Mouse (Mus musculus) hindbrain, embryonic 10.5 days (tissue): ENCODE data around the gene Pbld2. TPM values are rescaled to one million over a fixed set of nuclear protein-coding genes. Genes with fewer than 3 reads are reported as not detected.

Experiments
- DNase-seq: peaks from one replicate; pipeline ENCODE4 v3.0.0-alpha.2; 2017; ENCODE audit warnings: low spot score
- H3K27ac ChIP-seq: fragments of 300-500 bp; sonication (generic); 2 replicates; pipeline ENCODE4 v1.5.1; 2016; ENCODE audit warnings: mild to moderate bottlenecking, moderate library complexity
- H3K27me3 ChIP-seq: fragments of 300-500 bp; sonication (generic); 2 replicates; pipeline ENCODE4 v1.6.1; 2016; ENCODE audit warnings: mild to moderate bottlenecking; ENCODE audit not compliant: poor library complexity, insufficient read depth, severe bottlenecking
- H3K36me3 ChIP-seq: fragments of 300-500 bp; sonication (generic); 2 replicates; pipeline ENCODE4 v1.6.1; 2016; ENCODE audit warnings: mild to moderate bottlenecking, moderate library complexity
- H3K4me1 ChIP-seq: fragments of 300-500 bp; sonication (generic); replicated peaks from 2 replicates; pipeline ENCODE4 v1.6.1; 2016; ENCODE audit warnings: mild to moderate bottlenecking
- H3K4me3 ChIP-seq: fragments of 300-500 bp; sonication (generic); 2 replicates; pipeline ENCODE4 v1.5.1; 2016; ENCODE audit warnings: mild to moderate bottlenecking, moderate library complexity
- H3K9me3 ChIP-seq: fragments of 300-500 bp; sonication (generic); 2 replicates; pipeline ENCODE4 v1.6.1; 2016; ENCODE audit warnings: mild to moderate bottlenecking, moderate library complexity
- WGBS: fragments of 180-500 bp; shearing (Covaris S2); methylation state at CpG from one replicate; pipeline ENCODE4 v1.1.7; 2016; 5-methylcytosine and 5-hydroxymethylcytosine counted together
- polyA plus RNA-seq: library from polyadenylated mRNA; unstranded; fragments of >200 nt; fragmentation: Nextera tagmentation; extraction: Ambion mirVana; gene quantifications from 2 replicates; pipeline ENCODE4 v1.2.1, GENCODE M21; 2016

Pbld2 gene
- 0.52 and 0.88 TPM in 2 replicates for polyA plus RNA-seq

- H3K27me3 ChIP-seq, result no peaks in the 10 kb centered on the region
- peak within 1 kb of the TSS; percentile 95 for H3K4me3 ChIP-seq
- WGBS, result under 1% methylated on average over 69 of the region's 69 CpGs
- H3K36me3 ChIP-seq, result no peaks in the 10 kb centered on the region
- H3K27ac ChIP-seq, result peak within 1 kb of the TSS; percentile 100
- H3K4me1 ChIP-seq, result peaks cover 69% of the 10 kb centered on the region
- H3K9me3 ChIP-seq, result no peaks in the 10 kb centered on the region
- DNase-seq, result peak; percentile 99
Measured at GRCm38 (mm10) chr10:63023749-63024579, at the start of gene Pbld2, which contains the start of gene Hnrnph3. Gene Pbld2, plus strand, starts transcription at chr10:63024315. Gene Hnrnph3, minus strand, starts transcription at chr10:63024217.

- WGBS, result 8% methylated on average over 10 of the region's 10 CpGs
- no peak for DNase-seq
Measured at GRCm38 (mm10) chr10:62979667-62980038, 44.5 kb upstream of the Pbld2 start.

GRCm38 (mm10) chr10:62980039-62980954 lies 43.8 kb upstream of the Pbld2 start, which contains the start of gene Rufy2:
Gene Rufy2, plus strand, starts transcription at chr10:62980223.
- Histone ChIP-seq H3K4me1 (peaks cover 10% of the 10 kb centered on the region), H3K27ac (peak within 1 kb of the TSS; percentile 95), H3K36me3 (peaks cover 41% of the 10 kb centered on the region), H3K27me3 (no peaks in the 10 kb centered on the region), H3K4me3 (peak within 1 kb of the TSS; percentile 84), H3K9me3 (no peaks in the 10 kb centered on the region)
- peak; percentile 89 for DNase-seq
- under 1% methylated on average over 77 of the region's 77 CpGs for WGBS

More at GRCm38 (mm10) chr10:62979667-62980038, 44.5 kb upstream of the Pbld2 start:
- peak overlapping the region; percentile 84 for H3K4me3 ChIP-seq
- peaks cover 10% of the 10 kb centered on the region for H3K4me1 ChIP-seq
- H3K36me3 ChIP-seq, result peaks cover 38% of the 10 kb centered on the region
- H3K27me3 ChIP-seq, result no peaks in the 10 kb centered on the region
- peak overlapping the region; percentile 95 for H3K27ac ChIP-seq
- no peaks in the 10 kb centered on the region for H3K9me3 ChIP-seq

GRCm38 (mm10) chr10:62984072-62984471 lies 40.0 kb upstream of the Pbld2 start:
- peaks cover 69% of the 10 kb centered on the region for H3K36me3 ChIP-seq
- H3K27me3 ChIP-seq, result no peaks in the 10 kb centered on the region
- 97% methylated on average over 11 of the region's 11 CpGs for WGBS
- H3K9me3 ChIP-seq, result no peaks in the 10 kb centered on the region
- H3K4me1 ChIP-seq, result peaks cover 10% of the 10 kb centered on the region
- H3K27ac ChIP-seq, result no peak overlapping the region
- H3K4me3 ChIP-seq, result no peak overlapping the region
- DNase-seq, result no peak

GRCm38 (mm10) chr10:62984495-62984894 lies 39.6 kb upstream of the Pbld2 start:
- Histone ChIP-seq H3K4me3 (no peak overlapping the region), H3K4me1 (peaks cover 9% of the 10 kb centered on the region), H3K9me3 (no peaks in the 10 kb centered on the region), H3K36me3 (peaks cover 73% of the 10 kb centered on the region), H3K27ac (no peak overlapping the region), H3K27me3 (no peaks in the 10 kb centered on the region)
- no peak for DNase-seq
- WGBS, result 95% methylated on average over 6 of the region's 6 CpGs

- 28% methylated on average over 3 of the region's 3 CpGs for WGBS
- peaks cover 98% of the 10 kb centered on the region for H3K36me3 ChIP-seq
- no peaks in the 10 kb centered on the region for H3K9me3 ChIP-seq
- no peaks in the 10 kb centered on the region for H3K27me3 ChIP-seq
- peak; percentile 57 for DNase-seq
- H3K4me3 ChIP-seq, result no peak overlapping the region
- no peak overlapping the region for H3K27ac ChIP-seq
- H3K4me1 ChIP-seq, result no peaks in the 10 kb centered on the region; the same call in 1 of the 2 replicates
Measured at GRCm38 (mm10) chr10:62987341-62987740, 36.8 kb upstream of the Pbld2 start.

- Histone ChIP-seq H3K36me3 (peaks cover 98% of the 10 kb centered on the region), H3K4me1 (no peaks in the 10 kb centered on the region; the same call in 1 of the 2 replicates), H3K27me3 (no peaks in the 10 kb centered on the region), H3K9me3 (no peaks in the 10 kb centered on the region), H3K4me3 (no peak overlapping the region), H3K27ac (no peak overlapping the region)
- WGBS, result 92% methylated on average over 15 of the region's 15 CpGs
- no peak for DNase-seq
Measured at GRCm38 (mm10) chr10:62990636-62991035, 33.5 kb upstream of the Pbld2 start.

GRCm38 (mm10) chr10:62993991-62994390 lies 30.1 kb upstream of the Pbld2 start:
- no peak for DNase-seq
- WGBS, result 85% methylated on average over 9 of the region's 9 CpGs
- peaks cover 98% of the 10 kb centered on the region for H3K36me3 ChIP-seq
- H3K27me3 ChIP-seq, result no peaks in the 10 kb centered on the region
- H3K4me3 ChIP-seq, result no peak overlapping the region
- no peaks in the 10 kb centered on the region; the same call in 1 of the 2 replicates for H3K4me1 ChIP-seq
- H3K27ac ChIP-seq, result no peak overlapping the region
- no peaks in the 10 kb centered on the region for H3K9me3 ChIP-seq

- H3K36me3 ChIP-seq, result peaks cover 98% of the 10 kb centered on the region
- H3K27me3 ChIP-seq, result no peaks in the 10 kb centered on the region
- H3K27ac ChIP-seq, result no peak overlapping the region
- no peaks in the 10 kb centered on the region for H3K4me1 ChIP-seq
- H3K4me3 ChIP-seq, result no peak overlapping the region
- 62% methylated on average over 9 of the region's 9 CpGs for WGBS
- no peak for DNase-seq
- no peaks in the 10 kb centered on the region for H3K9me3 ChIP-seq
Measured at GRCm38 (mm10) chr10:63000584-63000983, 23.5 kb upstream of the Pbld2 start.

- H3K27me3 ChIP-seq, result no peaks in the 10 kb centered on the region
- no peak overlapping the region for H3K4me3 ChIP-seq
- DNase-seq, result no peak
- 82% methylated on average over 9 of the region's 9 CpGs for WGBS
- no peaks in the 10 kb centered on the region for H3K4me1 ChIP-seq
- H3K36me3 ChIP-seq, result peaks cover 100% of the 10 kb centered on the region
- H3K9me3 ChIP-seq, result no peaks in the 10 kb centered on the region
- H3K27ac ChIP-seq, result no peak overlapping the region
Measured at GRCm38 (mm10) chr10:63003252-63003651, 20.9 kb upstream of the Pbld2 start.

- no peaks in the 10 kb centered on the region for H3K9me3 ChIP-seq
- 92% methylated on average over 9 of the region's 9 CpGs for WGBS
- no peak for DNase-seq
- no peak overlapping the region for H3K27ac ChIP-seq
- H3K4me3 ChIP-seq, result no peak overlapping the region
- H3K27me3 ChIP-seq, result no peaks in the 10 kb centered on the region
- peaks cover 100% of the 10 kb centered on the region for H3K36me3 ChIP-seq
- no peaks in the 10 kb centered on the region for H3K4me1 ChIP-seq
Measured at GRCm38 (mm10) chr10:63004556-63004955, 19.6 kb upstream of the Pbld2 start.

- no peak overlapping the region for H3K4me3 ChIP-seq
- H3K27me3 ChIP-seq, result no peaks in the 10 kb centered on the region
- no peaks in the 10 kb centered on the region for H3K9me3 ChIP-seq
- peaks cover 100% of the 10 kb centered on the region for H3K36me3 ChIP-seq
- 83% methylated on average over 3 of the region's 3 CpGs for WGBS
- no peak overlapping the region for H3K27ac ChIP-seq
- H3K4me1 ChIP-seq, result no peaks in the 10 kb centered on the region
- DNase-seq, result no peak
Measured at GRCm38 (mm10) chr10:63008193-63008592, 15.9 kb upstream of the Pbld2 start.
